In the genomic region with DNA sequence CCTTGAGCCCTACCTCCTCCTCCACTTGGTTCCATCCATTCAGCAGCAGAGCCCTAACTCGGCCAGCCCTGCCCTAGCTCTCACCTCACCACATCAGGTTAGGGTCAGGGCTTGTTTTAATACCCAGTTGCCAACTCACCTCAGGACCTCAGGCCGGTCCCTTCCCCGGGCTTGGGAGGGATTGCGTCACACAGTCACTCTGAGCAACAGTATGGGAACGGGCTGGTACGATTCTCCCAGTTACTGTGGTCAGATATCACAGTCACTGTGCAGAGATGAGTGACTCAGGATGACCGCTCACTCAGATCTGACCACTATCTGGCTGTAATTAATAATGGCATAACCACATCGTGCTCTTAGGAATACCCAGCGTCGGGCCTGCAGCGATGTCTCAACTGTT, we compare ENCODE assay signal across 12 mouse cellular contexts. TPM values are rescaled to one million over a fixed set of nuclear protein-coding genes. Genes with fewer than 3 reads are reported as not detected.
DNase-seq lines count a peak whose midpoint lies in the region; ATAC-seq and TF ChIP-seq lines count a peak whose summit lies in the region.
"Had no signal": no experiment of that assay in that cellular context is flagged by ENCODE, and none has a peak within 500 bp of the region (broad histone marks: within the 10 kb centered on the region; RNA-seq: fewer than 3 reads in every experiment).

No protein-coding gene starts in this region.

- DNase-seq in gastrocnemius, adult 2 months: peak; percentile 21
- no peak for DNase-seq in gastrocnemius, postnatal 36 days
- no peak for DNase-seq in left cerebral cortex, adult 2 months (ENCODE audit: extremely low spot score in 1 of 2, low spot score in 2 of 2)
- no peak for DNase-seq in left cerebral cortex, adult 9 months (ENCODE audit: low spot score in 2 of 2)
- no peak for DNase-seq in natural killer cell, adult 2 months (ENCODE audit: low spot score in 2 of 2)
- DNase-seq: cerebellum, adult 18-20 months; kidney, postnatal 10 days had no signal

- peak; percentile 57 for ATAC-seq in granulocyte monocyte progenitor cell, adult 5-6 weeks (replicated peaks; ENCODE audit: poor library complexity, severe bottlenecking)
- ATAC-seq: hindbrain, postnatal 0 days had no signal

- H3K36me3 ChIP-seq in C2C12 (ENCODE audit: control insufficient read depth, insufficient read depth): peaks cover 9% of the 10 kb centered on the region
- H3K36me3 ChIP-seq: lung, embryonic 15.5 days had no signal

- peaks cover 51% of the 10 kb centered on the region for H3K79me2 ChIP-seq in C2C12 (ENCODE audit: control insufficient read depth, insufficient read depth)

- H3ac ChIP-seq in C2C12 (ENCODE audit: control insufficient read depth, insufficient read length, low read depth): no peak overlapping the region

- TF ChIP-seq CTCF in gastrocnemius, adult 2 months (IDR thresholded peaks at IDR 0.05): no peak
- no peak for TF ChIP-seq CTCF in left cerebral cortex, adult 2 months (IDR thresholded peaks at IDR 0.05)
- TF ChIP-seq CTCF in C2C12 (IDR thresholded peaks at IDR 0.05; ENCODE audit: control insufficient read depth, insufficient read depth, insufficient read length): no peak

- H3K79me3 ChIP-seq in C2C12 (ENCODE audit: low read depth): peaks cover 5% of the 10 kb centered on the region

- no peak overlapping the region for H3K4me3 ChIP-seq in gastrocnemius, adult 2 months
- H3K4me3 ChIP-seq in left cerebral cortex, adult 2 months: no peak overlapping the region
- H3K4me3 ChIP-seq in C2C12 (ENCODE audit: insufficient read depth, poor library complexity, severe bottlenecking): no peak overlapping the region
- H3K4me3 ChIP-seq: lung, embryonic 15.5 days; midbrain, embryonic 12.5 days had no signal

- intact Hi-C loops in gastrocnemius, adult 2 months (cut with DNase I): no loop called here
- intact Hi-C loops in gastrocnemius, postnatal 36 days (cut with DNase I): no loop called here
- intact Hi-C loops in left cerebral cortex, adult 2 months (cut with DNase I): loop anchor here (5.0 kb wide), 1 partner anchor 94 kb away; no protein-coding TSS in a partner anchor

- H3K27me3 ChIP-seq in C2C12 (ENCODE audit: control insufficient read depth, insufficient read depth, insufficient read length): no peaks in the 10 kb centered on the region
- H3K27me3 ChIP-seq: lung, embryonic 15.5 days had no signal

- peak overlapping the region; percentile 65 for H3K27ac ChIP-seq in gastrocnemius, adult 2 months
- H3K27ac ChIP-seq in left cerebral cortex, adult 2 months: peak overlapping the region; percentile 60

TF ChIP-seq in C2C12, 6 proteins besides CTCF, POLR2A, EP300 and RAD21:
- peak; percentile 27 for TF ChIP-seq MAX (IDR thresholded peaks at IDR 0.05)
- peak; percentile 68 for TF ChIP-seq FOSL1 (IDR thresholded peaks at IDR 0.05; ENCODE audit: insufficient read depth, low read length, poor library complexity, severe bottlenecking)
- TF ChIP-seq USF1 (IDR thresholded peaks at IDR 0.05; ENCODE audit: low read depth): no peak
- TF ChIP-seq MYOD1 (IDR thresholded peaks at IDR 0.05; ENCODE audit: control insufficient read depth, insufficient read length, low read depth): peak; percentile 72
- peak; percentile 94 for TF ChIP-seq CEBPB (IDR thresholded peaks at IDR 0.05; ENCODE audit: low read depth)
TF ChIP-seq in C2C12: peak in this region for 4.

RNA-seq across cellular contexts. Expression of gene Smad3, which starts 14.0 kb away (rescaled TPM):
- total RNA-seq in gastrocnemius, adult 2 months (2021): 10 to 100 TPM; 61.7 to 75.3 TPM
- 10 to 100 TPM; 46.3 to 56.9 TPM for total RNA-seq in gastrocnemius, postnatal 36 days (2021)
- 10 to 100 TPM; 60.0 to 69.0 TPM for total RNA-seq in left cerebral cortex, adult 2 months (2021)
- 6.3 TPM for polyA plus RNA-seq in C2C12 (2012; fragmentation: generic; extraction: Trizol)
- total RNA-seq in granulocyte monocyte progenitor cell, adult 5-6 weeks (2014; fragmentation: Nextera tagmentation): 12.6 and 21.3 TPM in 2 replicates
- total RNA-seq in granulocyte monocyte progenitor cell, adult 5-6 weeks (2017): 11.6 and 24.7 TPM in 2 replicates
